Mouse (Mus musculus): ENCODE results near the gene Cacna1b.

- TF ChIP-seq POLR2A (IDR thresholded peaks at IDR 0.05; ENCODE audit: extremely low read depth, insufficient read depth, low read length) = no peak
- no peak for TF ChIP-seq CTCF (IDR thresholded peaks at IDR 0.05; ENCODE audit: low read depth, low read length)
Measured at GRCm38 (mm10) chr2:24684796-24685195, 78.2 kb downstream of the Cacna1b start.

All from liver, adult 2 months (tissue).